Mouse (Mus musculus) heart, adult 2 months (tissue): ENCODE measurements around the gene Ppil3.
A peak's percentile ranks its signal among the peaks of the same experiment; 100 is the strongest.

Experiments used
- CTCF ChIP-seq: fragments of 200-600 bp; IDR thresholded peaks from 2 replicates; pipeline ENCODE4 v1.8.1; 2022; ENCODE audit warnings: antibody characterized with exemption, mild to moderate bottlenecking, moderate library complexity
- POLR2A ChIP-seq: fragments of 200-500 bp; IDR thresholded peaks from 2 replicates; pipeline ENCODE4 v1.6.1; 2011; ENCODE audit warnings: mild to moderate bottlenecking, low read depth, low read length, control low read depth; ENCODE audit not compliant: insufficient read depth

GRCm38 (mm10) chr1:58423371-58424248 is 21.7 kb downstream of the Ppil3 start, which contains the start of gene Clk1:
- peak; percentile 100 for TF ChIP-seq POLR2A
- TF ChIP-seq CTCF = no peak
